Mouse (Mus musculus) neural tube, postnatal 0 days (tissue): Measurements from ENCODE around the gene Krt88. TPM values are rescaled to one million over a fixed set of nuclear protein-coding genes. Genes with fewer than 3 reads are reported as not detected.

Source experiments
- polyA plus RNA-seq: library from polyadenylated mRNA; unstranded; fragments of >200 nt; fragmentation: Nextera tagmentation; extraction: Ambion mirVana; gene quantifications from 2 replicates; pipeline ENCODE4 v1.2.1, GENCODE M21; 2015

Krt88 gene
- polyA plus RNA-seq, result not detected in 2 replicates

GRCm38 (mm10) chr15:101447444-101447843, at the start of gene Krt88:
Gene Krt88 (plus strand): TSS chr15:101447744.

DNA sequence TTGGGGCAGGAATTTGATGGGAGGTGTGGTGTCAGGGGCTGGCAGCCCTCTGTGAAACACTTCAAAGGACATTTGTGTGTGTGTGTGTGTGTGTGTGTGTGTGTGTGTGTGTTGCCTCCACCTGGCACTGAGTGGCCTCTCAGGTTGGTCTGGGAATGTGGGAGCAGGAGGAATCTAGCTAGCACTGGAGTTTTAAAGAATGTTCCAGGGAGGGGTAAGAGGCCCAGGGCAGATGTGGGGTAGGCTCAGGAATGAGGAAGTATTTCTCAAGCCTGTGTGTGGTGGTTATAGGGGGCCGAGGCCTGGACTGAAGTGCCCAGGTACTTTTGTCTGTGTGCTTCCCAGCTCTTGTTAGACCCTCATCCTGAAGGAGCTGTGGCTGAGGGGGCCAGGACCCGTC, 36.8 kb upstream of the Krt88 start, which contains the start of gene Krt7:
Gene Krt7 (plus strand): TSS at position 269 of the 400 bp plus-strand sequence.

DNA sequence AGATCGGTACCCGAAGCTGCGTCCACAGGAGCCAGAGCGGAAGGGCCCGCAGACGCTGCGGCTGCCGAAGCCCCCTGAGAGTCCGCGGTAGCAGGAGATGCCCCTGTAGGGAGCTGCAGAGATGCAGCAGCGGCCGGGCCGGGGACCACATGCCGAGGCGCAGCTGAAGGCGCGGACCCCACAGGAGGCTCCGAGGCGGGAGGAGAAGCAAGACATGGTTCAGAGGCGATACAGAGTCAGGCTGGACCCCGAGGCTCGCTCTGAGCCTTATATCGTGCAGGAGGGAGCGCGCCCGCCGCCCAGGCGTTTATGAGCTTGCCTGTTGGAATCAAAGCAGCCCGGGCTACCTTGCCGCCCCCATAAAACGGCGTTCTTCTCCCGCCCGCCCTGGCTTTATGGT, 9.0 kb upstream of the Krt88 start, which contains the start of gene Krt87:
Gene Krt87 (minus strand): TSS at position 250 of the 400 bp plus-strand sequence.

GRCm38 (mm10) chr15:101463651-101464050, 16.1 kb downstream of the Krt88 start, which contains the start of gene Krt81:
Gene Krt81 (minus strand): TSS chr15:101463751.

GRCm38 (mm10) chr15:101472952-101473528, 25.5 kb downstream of the Krt88 start, which contains the start of gene Krt86:
Gene Krt86 (plus strand): TSS chr15:101473478.

DNA sequence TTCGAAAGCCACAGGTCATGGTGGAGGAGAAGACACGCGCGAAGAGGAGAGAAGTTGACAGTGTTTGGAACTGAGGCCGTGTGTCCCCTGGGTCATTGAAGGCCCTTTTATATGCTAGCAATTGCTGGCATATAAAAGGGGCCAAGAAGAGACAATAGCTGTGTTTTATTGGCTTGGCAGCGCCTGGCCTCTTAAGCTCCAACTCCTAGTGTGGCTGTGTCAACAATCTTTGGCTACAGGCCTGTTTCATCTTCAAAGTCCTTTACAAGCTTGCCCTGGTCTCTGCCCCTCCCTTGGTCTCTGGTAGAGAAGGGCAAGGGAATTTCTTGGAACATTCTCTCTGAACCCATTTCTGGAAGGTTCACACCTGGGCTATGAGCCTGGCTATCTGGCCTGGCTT, 43.9 kb downstream of the Krt88 start, which contains the start of gene Krt83:
Gene Krt83 (minus strand): TSS at position 82 of the 400 bp plus-strand sequence.

Other genes starting within 250 kb of the Krt88 start
- gene Grasp, start 223.6 kb upstream of the Krt88 start, polyA plus RNA-seq, result 2.7 and 3.2 TPM in 2 replicates
- 11.8 and 15.2 TPM in 2 replicates for gene Nr4a1, start 193.5 kb upstream of the Krt88 start, polyA plus RNA-seq
- 63.2 and 67.3 TPM in 2 replicates for gene Atg101, start 163.5 kb upstream of the Krt88 start, polyA plus RNA-seq
- gene 6030408B16Rik, start 154.5 kb upstream of the Krt88 start, polyA plus RNA-seq, result 0.26 and 0.34 TPM in 2 replicates
- 0.58 and 0.74 TPM in 2 replicates for gene Krt80, start 77.6 kb upstream of the Krt88 start, polyA plus RNA-seq
- gene Krt7, start 36.7 kb upstream of the Krt88 start, polyA plus RNA-seq, result 0.19 and 0.37 TPM in 2 replicates
- 1.1 and 1.2 TPM in 2 replicates for gene Krt87, start 8.9 kb upstream of the Krt88 start, polyA plus RNA-seq
- not detected in 2 replicates for gene Krt81, start 16.0 kb downstream of the Krt88 start, polyA plus RNA-seq
- gene Krt86, start 25.7 kb downstream of the Krt88 start, polyA plus RNA-seq, result 0.13 and 0.14 TPM in 2 replicates
- gene Krt83, start 43.8 kb downstream of the Krt88 start, polyA plus RNA-seq, result not detected in 2 replicates
- gene Gm49425, start 69.5 kb downstream of the Krt88 start, polyA plus RNA-seq, result 0.45 and 0.79 TPM in 2 replicates
- gene Krt84, start 85.1 kb downstream of the Krt88 start, polyA plus RNA-seq, result 0.05 TPM in 1 of 2 replicates, not detected in the other
- gene Krt82, start 102.9 kb downstream of the Krt88 start, polyA plus RNA-seq, result not detected in 2 replicates
- 0.11 and 0.28 TPM in 2 replicates for gene Krt90, start 115.2 kb downstream of the Krt88 start, polyA plus RNA-seq
- 0.24 and 0.31 TPM in 2 replicates for gene Krt75, start 126.2 kb downstream of the Krt88 start, polyA plus RNA-seq
- not detected in 2 replicates for gene Gm5414, start 180.4 kb downstream of the Krt88 start, polyA plus RNA-seq
- gene Gm5478, start 199.6 kb downstream of the Krt88 start, polyA plus RNA-seq, result not detected in 2 replicates
- not detected in 2 replicates for gene Krt6b, start 232.5 kb downstream of the Krt88 start, polyA plus RNA-seq
- gene Krt6a, start 246.6 kb downstream of the Krt88 start, polyA plus RNA-seq, result not detected in 2 replicates